16 mouse cellular contexts compared by ENCODE assay signal in the genomic region with DNA sequence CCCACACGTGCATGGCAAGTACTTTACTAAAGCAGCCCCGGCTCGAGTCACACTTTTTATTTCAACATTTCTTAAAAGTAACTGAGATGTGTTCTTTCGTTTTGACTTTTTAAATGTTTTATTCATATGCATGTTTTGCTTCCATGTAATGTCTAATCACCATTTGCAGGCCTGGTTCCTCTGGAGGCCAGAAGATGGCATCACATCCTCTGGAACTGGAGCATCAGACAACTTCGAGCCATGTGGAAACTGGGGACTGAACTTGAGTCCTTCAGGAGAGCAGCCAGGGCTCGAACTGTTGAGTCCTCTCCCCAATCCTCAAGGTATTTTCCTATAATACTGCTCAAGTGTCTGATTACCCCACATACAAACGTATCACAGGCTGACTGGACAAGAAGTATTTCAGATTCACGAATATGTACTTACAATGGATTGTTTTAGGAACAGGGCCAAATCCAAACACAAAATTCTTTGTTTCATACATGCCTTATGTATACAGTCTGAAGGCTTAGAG. TPM values are rescaled to one million over a fixed set of nuclear protein-coding genes. Genes with fewer than 3 reads are reported as not detected.
A peak's percentile ranks its signal among the peaks of the same experiment; 100 is the strongest.
DNase-seq lines count a peak whose midpoint lies in the region; ATAC-seq and TF ChIP-seq lines count a peak whose summit lies in the region.
"Had no signal": no experiment of that assay in that cellular context is flagged by ENCODE, and none has a peak within 500 bp of the region (broad histone marks: within the 10 kb centered on the region; RNA-seq: fewer than 3 reads in every experiment).

No protein-coding gene starts in this region.

- intact Hi-C loops in gastrocnemius, adult 2 months (cut with DNase I), result no loop called here

- no peak for DNase-seq in gastrocnemius, adult 2 months
- no peak for DNase-seq in gastrocnemius, adult 8-10 months (ENCODE audit: low spot score in 2 of 2)
- peak; percentile 51 for DNase-seq in liver, adult 2 months (ENCODE audit: extremely low read depth, low read depth, low spot score)
- DNase-seq in liver, embryonic 11.5 days (ENCODE audit: low spot score), result no peak
- DNase-seq in MEL (ENCODE audit: low read depth, low spot score), result peak; percentile 18
- DNase-seq in lung, postnatal 36 days, result peak; percentile 38
- no peak for DNase-seq in urinary bladder, adult 18-20 months (ENCODE audit: low spot score in 2 of 2)
- DNase-seq: adrenal gland, postnatal 10 days; cerebellum, adult 18-20 months; thymus, postnatal 25 days had no signal

- peaks cover 27% of the 10 kb centered on the region for H3K79me2 ChIP-seq in liver, adult 2 months (ENCODE audit: control insufficient read depth, insufficient read depth, low read length)
- peaks cover 39% of the 10 kb centered on the region for H3K79me2 ChIP-seq in MEL (ENCODE audit: control insufficient read depth, insufficient read depth, low read length, poor library complexity)

- H3K4me1 ChIP-seq in liver, adult 2 months (ENCODE audit: control insufficient read depth, insufficient read depth, low read length), result peaks cover 12% of the 10 kb centered on the region
- H3K4me1 ChIP-seq in liver, embryonic 11.5 days (replicated peaks; ENCODE audit: control insufficient read depth, insufficient read depth, low read length), result peaks cover 25% of the 10 kb centered on the region
- H3K4me1 ChIP-seq in MEL (ENCODE audit: control insufficient read depth in 1 of 2, insufficient read depth in 2 of 2, low read length in 2 of 2), result peaks cover 6 to 8% of the 10 kb centered on the region in 2 experiments
- H3K4me1 ChIP-seq: embryonic facial prominence, embryonic 15.5 days had no signal

- TF ChIP-seq RAD21 in MEL (IDR thresholded peaks at IDR 0.05; ENCODE audit: low read depth, low read length), result no peak; the same call in 1 of the 2 replicates

- no peak overlapping the region for H3K9ac ChIP-seq in liver, adult 2 months (ENCODE audit: low read depth, low read length)
- no peak overlapping the region for H3K9ac ChIP-seq in liver, embryonic 11.5 days (ENCODE audit: low read depth, low read length)
- no peak overlapping the region for H3K9ac ChIP-seq in MEL (ENCODE audit: control insufficient read depth, low read depth, low read length, poor library complexity, severe bottlenecking)
- H3K9ac ChIP-seq: embryonic facial prominence, embryonic 15.5 days; heart, embryonic 15.5 days had no signal

- TF ChIP-seq POLR2A in liver, adult 2 months (IDR thresholded peaks at IDR 0.05; ENCODE audit: extremely low read depth, insufficient read depth, low read length), result no peak
- TF ChIP-seq POLR2A in MEL (IDR thresholded peaks at IDR 0.05; ENCODE audit: control insufficient read depth in 1 of 2, insufficient read depth in 1 of 2, low read depth in 1 of 2, low read length in 2 of 2, poor library complexity in 1 of 2), result no peak

- H3K36me3 ChIP-seq in liver, adult 2 months (ENCODE audit: control insufficient read depth, insufficient read depth, low read length), result peaks cover 15% of the 10 kb centered on the region
- peaks cover 6% of the 10 kb centered on the region for H3K36me3 ChIP-seq in liver, embryonic 11.5 days (ENCODE audit: control insufficient read depth, insufficient read depth, low read length)
- peaks cover 5 to 13% of the 10 kb centered on the region in 2 experiments for H3K36me3 ChIP-seq in MEL (ENCODE audit: control insufficient read depth in 1 of 2, insufficient read depth in 2 of 2, low read length in 2 of 2)

- TF ChIP-seq CTCF in gastrocnemius, adult 2 months (IDR thresholded peaks at IDR 0.05), result peak; percentile 31
- TF ChIP-seq CTCF in liver, adult 2 months (IDR thresholded peaks at IDR 0.05; ENCODE audit: low read depth, low read length), result peak; percentile 59
- TF ChIP-seq CTCF in MEL (IDR thresholded peaks at IDR 0.05 in 2 of 3, conservative IDR thresholded peaks at IDR 0.05 in 1 of 3; ENCODE audit: control insufficient read depth in 1 of 3, insufficient read depth in 1 of 3, low read depth in 2 of 3, low read length in 3 of 3, poor library complexity in 1 of 3, severe bottlenecking in 1 of 3), result peak in 1 of 3 experiments; percentile 13; a peak in 1 of 6 replicates

- H3K27me3 ChIP-seq in liver, adult 2 months (ENCODE audit: control insufficient read depth, insufficient read depth, low read length), result no peaks in the 10 kb centered on the region
- no peaks in the 10 kb centered on the region for H3K27me3 ChIP-seq in liver, embryonic 11.5 days (replicated peaks; ENCODE audit: control insufficient read depth, insufficient read depth, low read length)
- no peaks in the 10 kb centered on the region for H3K27me3 ChIP-seq in MEL (ENCODE audit: control insufficient read depth in 1 of 2, insufficient read depth in 2 of 2, low read length in 2 of 2)
- H3K27me3 ChIP-seq: embryonic facial prominence, embryonic 15.5 days; heart, embryonic 15.5 days had no signal

- H3K4me3 ChIP-seq in gastrocnemius, adult 2 months, result no peak overlapping the region
- H3K4me3 ChIP-seq in liver, adult 2 months (ENCODE audit: insufficient read depth, low read depth, low read length), result no peak overlapping the region
- H3K4me3 ChIP-seq in liver, embryonic 11.5 days (ENCODE audit: low read depth, low read length), result no peak overlapping the region
- H3K4me3 ChIP-seq in MEL (ENCODE audit: control insufficient read depth in 1 of 2, insufficient read depth in 1 of 2, low read depth in 2 of 2, low read length in 2 of 2), result no peak overlapping the region
- H3K4me3 ChIP-seq: embryonic facial prominence, embryonic 15.5 days; heart, embryonic 15.5 days had no signal

- no peak for ATAC-seq in liver, embryonic 11.5 days (replicated peaks; ENCODE audit: low FRiP score)
- ATAC-seq in megakaryocyte, adult 5-6 weeks (ENCODE audit: poor library complexity, severe bottlenecking), result no peak

- H3K9me3 ChIP-seq in liver, embryonic 11.5 days (ENCODE audit: control insufficient read depth, low read length), result no peaks in the 10 kb centered on the region
- no peaks in the 10 kb centered on the region for H3K9me3 ChIP-seq in MEL (replicated peaks; ENCODE audit: insufficient read depth, low read length)
- H3K9me3 ChIP-seq: embryonic facial prominence, embryonic 15.5 days; heart, embryonic 15.5 days had no signal

- 56% methylated on average over 8 of the region's 8 CpGs for WGBS in liver, adult 2 months
- 79% methylated on average over 8 of the region's 8 CpGs for WGBS in liver, embryonic 11.5 days

- no peak overlapping the region for H3K4me2 ChIP-seq in liver, embryonic 11.5 days
- H3K4me2 ChIP-seq: embryonic facial prominence, embryonic 15.5 days; heart, embryonic 15.5 days had no signal

- TF ChIP-seq EP300 in MEL (IDR thresholded peaks at IDR 0.05; ENCODE audit: low read depth in 1 of 2, low read length in 2 of 2), result no peak

- no peak overlapping the region for H3K27ac ChIP-seq in gastrocnemius, adult 2 months
- no peak overlapping the region for H3K27ac ChIP-seq in liver, adult 2 months (replicated peaks; ENCODE audit: insufficient read depth, low read depth, low read length)
- H3K27ac ChIP-seq in liver, embryonic 11.5 days (ENCODE audit: low read depth, low read length), result no peak overlapping the region
- no peak overlapping the region for H3K27ac ChIP-seq in MEL (ENCODE audit: control insufficient read depth, low read depth, low read length)
- H3K27ac ChIP-seq: embryonic facial prominence, embryonic 15.5 days; heart, embryonic 15.5 days had no signal

TF ChIP-seq in MEL, 35 proteins besides CTCF, POLR2A, EP300 and RAD21:
- TF ChIP-seq POLR2AphosphoS2 (IDR thresholded peaks at IDR 0.05; ENCODE audit: low read length) (no peak), USF2 (IDR thresholded peaks at IDR 0.05; ENCODE audit: borderline replicate concordance in 1 of 2, insufficient read depth in 1 of 2, low read depth in 1 of 2, low read length in 2 of 2) (no peak), SMC3 (IDR thresholded peaks at IDR 0.05; ENCODE audit: low read depth, low read length) (peak; percentile 5; the same call in 1 of the 2 replicates), MAZ (IDR thresholded peaks at IDR 0.05; ENCODE audit: low read depth, low read length) (no peak), ZKSCAN1 (IDR thresholded peaks at IDR 0.05; ENCODE audit: low read depth, low read length) (no peak), UBTF (IDR thresholded peaks at IDR 0.05; ENCODE audit: borderline replicate concordance, insufficient read depth, low read depth, low read length) (no peak), JUND (IDR thresholded peaks at IDR 0.05; ENCODE audit: low read depth, low read length) (no peak)

RNA-seq across cellular contexts. Expression of a gene that starts 10.1 kb away (rescaled TPM):
- 10 to 100 TPM; 44.5 to 45.6 TPM for total RNA-seq in gastrocnemius, adult 2 months (2021)
- 10 to 100 TPM; 36.2 to 53.7 (median 42.1) TPM for total RNA-seq in gastrocnemius, adult 8-10 months (2022)
- 46.2 and 49.9 TPM in 2 replicates for total RNA-seq in liver, adult 2 months (2014; rRNA removed)
- 6.7 and 7.7 TPM in 2 replicates for polyA plus RNA-seq in liver, adult 2 months (2012; rRNA removed)
- 61.6 and 72.9 TPM in 2 replicates for polyA plus RNA-seq in liver, embryonic 11.5 days (2014; fragmentation: Nextera tagmentation; extraction: Ambion mirVana)
- total RNA-seq in MEL (2012; rRNA removed), result 9.4 and 13.4 TPM in 2 replicates
- 10 to 100 TPM in 1 of 2 experiments, not detected in 1; 46.4 TPM for polyA plus RNA-seq in MEL (2012; ENCODE audit: insufficient read depth in 1 of 2, insufficient read length in 2 of 2, low read depth in 1 of 2, low replicate concordance in 2 of 2, missing spikeins in 1 of 2)
- 57.4 and 60.6 TPM in 2 replicates for total RNA-seq in megakaryocyte, adult 5-6 weeks (2015)
- 30.3 and 54.2 TPM in 2 replicates for total RNA-seq in megakaryocyte, adult 5-6 weeks (2017)

RNA-seq across cellular contexts. Expression of a gene that starts 56.3 kb away (rescaled TPM):
- total RNA-seq in gastrocnemius, adult 2 months (2021), result not detected
- under 1 TPM in 1 of 4 experiments, not detected in 3; 0.31 TPM for total RNA-seq in gastrocnemius, adult 8-10 months (2022)
- total RNA-seq in liver, adult 2 months (2014; rRNA removed), result not detected in 2 replicates
- not detected in 2 replicates for polyA plus RNA-seq in liver, adult 2 months (2012; rRNA removed)
- not detected in 2 replicates for polyA plus RNA-seq in liver, embryonic 11.5 days (2014; fragmentation: Nextera tagmentation; extraction: Ambion mirVana)
- not detected in 2 replicates for total RNA-seq in MEL (2012; rRNA removed)
- not detected for polyA plus RNA-seq in MEL (2012; ENCODE audit: insufficient read depth in 1 of 2, insufficient read length in 2 of 2, low read depth in 1 of 2, low replicate concordance in 2 of 2, missing spikeins in 1 of 2)
- total RNA-seq in megakaryocyte, adult 5-6 weeks (2015), result not detected in 2 replicates
- not detected in 2 replicates for total RNA-seq in megakaryocyte, adult 5-6 weeks (2017)
- total RNA-seq: adrenal gland, postnatal 10 days; monocyte, adult 5-6 weeks had no signal
- polyA plus RNA-seq: heart, embryonic 15.5 days; intestine, embryonic 14.5 days; liver, embryonic 16.5 days had no signal

Comparison
In these comparisons a context has a peak if more than half of its experiments do, and no peak if none do; other contexts are left out.
1. DNase-seq: peak in liver, adult 2 months (single experiment), MEL (single experiment) and lung, postnatal 36 days (single experiment); none in gastrocnemius, adult 2 months (single experiment), gastrocnemius, adult 8-10 months (0 of 2), liver, embryonic 11.5 days (single experiment) and urinary bladder, adult 18-20 months (0 of 2).